Mouse (Mus musculus) erythroblast, embryonic 14.5 days (primary cell): ENCODE measurements around the gene Acsl3.

Source experiments
- GATA1 ChIP-seq: IDR thresholded peaks from 2 replicates; pipeline ENCODE4 v1.6.1; 2012; ENCODE audit warnings: low read length, inconsistent platforms, mixed read lengths
- TAL1 ChIP-seq: IDR thresholded peaks from 3 replicates; pipeline ENCODE4 v1.6.1; 2012; ENCODE audit warnings: low read length, inconsistent platforms, mixed read lengths

DNA sequence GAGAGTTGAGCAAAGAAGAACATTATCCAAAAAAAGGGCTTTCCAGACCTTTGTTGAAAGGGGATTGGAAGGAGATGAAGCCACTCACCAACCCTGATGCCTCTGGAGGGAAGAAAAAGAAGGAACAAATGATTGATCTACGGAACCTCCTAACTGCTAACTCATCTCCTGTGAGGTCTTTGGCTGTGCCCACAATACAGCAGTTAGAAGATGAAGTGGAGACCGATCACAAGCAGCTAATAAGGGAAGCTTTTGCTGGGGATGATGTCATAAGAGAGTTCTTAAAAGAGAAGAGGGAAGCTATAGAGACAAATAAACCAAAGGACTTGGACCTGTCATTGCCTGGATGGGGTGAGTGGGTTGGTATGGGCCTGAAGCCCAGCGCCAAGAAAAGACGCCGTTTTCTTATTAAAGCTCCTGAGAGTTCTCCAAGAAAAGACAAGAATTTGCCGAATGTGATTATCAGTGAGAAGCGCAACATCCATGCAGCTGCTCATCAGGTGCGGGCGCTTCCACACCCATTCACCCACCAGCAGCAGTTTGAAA lies 8.4 kb downstream of the Acsl3 start:
- TF ChIP-seq GATA1 = no peak
- TF ChIP-seq TAL1 = no peak
